In the genomic region with DNA sequence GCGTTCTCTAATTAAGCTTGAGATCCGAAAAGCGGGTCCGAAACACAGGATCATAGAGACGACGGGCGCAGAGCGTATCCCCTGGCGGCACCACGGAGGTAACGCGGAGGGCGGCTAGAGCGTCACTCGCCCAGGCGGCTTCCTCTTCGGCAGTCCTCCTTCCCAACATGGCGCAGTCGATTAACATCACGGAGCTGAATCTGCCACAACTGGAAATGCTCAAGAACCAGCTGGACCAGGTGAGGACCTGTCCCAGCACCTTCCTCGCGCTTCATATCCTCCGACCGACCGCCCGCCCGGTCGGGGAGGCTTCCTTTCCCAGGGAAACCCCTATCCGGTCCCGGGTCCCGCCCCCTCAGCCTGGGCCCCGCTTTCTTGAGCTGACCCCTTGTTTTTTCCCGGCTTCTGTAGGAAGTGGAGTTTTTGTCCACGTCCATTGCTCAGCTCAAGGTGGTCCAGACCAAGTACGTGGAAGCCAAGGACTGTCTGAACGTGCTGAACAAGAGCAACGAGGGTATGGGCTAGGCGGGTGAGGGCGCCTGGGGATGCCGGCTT, we compare ENCODE assay signal across 8 mouse cellular contexts. TPM values are rescaled to one million over a fixed set of nuclear protein-coding genes. Genes with fewer than 3 reads are reported as not detected.
A peak's percentile ranks its signal among the peaks of the same experiment; 100 is the strongest.
DNase-seq lines count a peak whose midpoint lies in the region; ATAC-seq and TF ChIP-seq lines count a peak whose summit lies in the region.

A gene (plus strand): TSS at position 95 of the 555 bp plus-strand sequence.

- H3K27ac ChIP-seq in embryonic fibroblast, embryonic 13.5 days (ENCODE audit: insufficient read depth, low read length) = peak within 1 kb of the TSS; percentile 73; the same call in 1 of the 2 replicates
- H3K27ac ChIP-seq in limb, embryonic 14.5 days (replicated peaks; ENCODE audit: low read depth, low read length) = peak within 1 kb of the TSS; percentile 71
- H3K27ac ChIP-seq in midbrain, embryonic 16.5 days (ENCODE audit: low read length) = peak within 1 kb of the TSS; percentile 77
- peak within 1 kb of the TSS; percentile 67; the same call in 1 of the 2 replicates for H3K27ac ChIP-seq in spleen, adult 2 months (ENCODE audit: insufficient read depth, low read length)

- H3K27me3 ChIP-seq in limb, embryonic 14.5 days (ENCODE audit: control insufficient read depth, insufficient read depth, low read length) = no peaks in the 10 kb centered on the region
- H3K27me3 ChIP-seq in midbrain, embryonic 16.5 days (ENCODE audit: control insufficient read depth, insufficient read depth, low read depth, low read length) = no peaks in the 10 kb centered on the region
- no peaks in the 10 kb centered on the region for H3K27me3 ChIP-seq in spleen, adult 2 months (ENCODE audit: control insufficient read depth, insufficient read depth, low read length)

- no peaks in the 10 kb centered on the region for H3K4me1 ChIP-seq in embryonic fibroblast, embryonic 13.5 days (ENCODE audit: control insufficient read depth, insufficient read depth, low read length)
- H3K4me1 ChIP-seq in limb, embryonic 14.5 days (ENCODE audit: control insufficient read depth, insufficient read depth, low read length) = 0 out of 2 replicates have a peak, but pooled peaks cover 4% of the 10 kb centered on the region
- peaks cover 14% of the 10 kb centered on the region for H3K4me1 ChIP-seq in midbrain, embryonic 16.5 days (ENCODE audit: control insufficient read depth, insufficient read depth, low read length)
- peaks cover 2% of the 10 kb centered on the region; the same call in 1 of the 2 replicates for H3K4me1 ChIP-seq in spleen, adult 2 months (ENCODE audit: control insufficient read depth, insufficient read depth, insufficient read length)

- under 1% methylated on average over 40 of the region's 40 CpGs for WGBS in limb, embryonic 14.5 days
- WGBS in midbrain, embryonic 16.5 days = under 1% methylated on average over 40 of the region's 40 CpGs
- under 1% methylated on average over 40 of the region's 40 CpGs for WGBS in spleen, adult 2 months

- H3K4me2 ChIP-seq in limb, embryonic 14.5 days (replicated peaks; ENCODE audit: low read depth, low read length, severe bottlenecking) = peak within 1 kb of the TSS; percentile 81
- H3K4me2 ChIP-seq in midbrain, embryonic 16.5 days (ENCODE audit: low read length) = peak within 1 kb of the TSS; percentile 86

- H3K9me3 ChIP-seq in limb, embryonic 14.5 days (ENCODE audit: control insufficient read depth, low read length) = no peaks in the 10 kb centered on the region
- no peaks in the 10 kb centered on the region for H3K9me3 ChIP-seq in midbrain, embryonic 16.5 days (replicated peaks; ENCODE audit: control insufficient read depth, low read length, poor library complexity, severe bottlenecking)

- H3K9ac ChIP-seq in limb, embryonic 14.5 days (ENCODE audit: low read depth, low read length, severe bottlenecking) = peak within 1 kb of the TSS; percentile 74
- H3K9ac ChIP-seq in midbrain, embryonic 16.5 days (ENCODE audit: low read depth, low read length) = peak within 1 kb of the TSS; percentile 78

- peak within 1 kb of the TSS; percentile 86 for H3K4me3 ChIP-seq in embryonic fibroblast, embryonic 13.5 days (ENCODE audit: insufficient read depth, low read length)
- peak within 1 kb of the TSS; percentile 76 for H3K4me3 ChIP-seq in limb, embryonic 14.5 days (replicated peaks; ENCODE audit: low read length)
- H3K4me3 ChIP-seq in midbrain, embryonic 16.5 days (ENCODE audit: low read depth, low read length) = peak within 1 kb of the TSS; percentile 88
- H3K4me3 ChIP-seq in spleen, adult 2 months (ENCODE audit: extremely low read depth, insufficient read depth, insufficient read length) = peak within 1 kb of the TSS; percentile 84

- H3K36me3 ChIP-seq in limb, embryonic 14.5 days (ENCODE audit: control insufficient read depth, insufficient read depth, low read length) = peaks cover 61% of the 10 kb centered on the region
- H3K36me3 ChIP-seq in midbrain, embryonic 16.5 days (ENCODE audit: control insufficient read depth, insufficient read depth, low read length) = peaks cover 4% of the 10 kb centered on the region
- H3K36me3 ChIP-seq in spleen, adult 2 months (ENCODE audit: control insufficient read depth, insufficient read depth, low read length) = peaks cover 5% of the 10 kb centered on the region; the same call in 1 of the 2 replicates

- peak; percentile 87 for DNase-seq in B cell, adult 2 months
- DNase-seq in brain, adult 2 months (ENCODE audit: low read depth, low spot score) = peak; percentile 96
- DNase-seq in heart, adult 9 months (ENCODE audit: low spot score in 2 of 2) = peak; percentile 83 to 88
- peak; percentile 89 for DNase-seq in kidney, adult 9 months
- peak; percentile 83 for DNase-seq in limb, embryonic 14.5 days (ENCODE audit: low spot score)
- peak; percentile 73 to 87 for DNase-seq in spleen, adult 2 months (ENCODE audit: low read depth in 1 of 2, low spot score in 2 of 2)

- peak; percentile 92 for ATAC-seq in limb, embryonic 14.5 days (ENCODE audit: low FRiP score, low read depth)
- peak; percentile 93 for ATAC-seq in midbrain, embryonic 16.5 days

- TF ChIP-seq CTCF in embryonic fibroblast, embryonic 13.5 days (IDR thresholded peaks at IDR 0.05; ENCODE audit: borderline replicate concordance, insufficient read depth, low read length) = no peak
- TF ChIP-seq CTCF in spleen, adult 2 months (IDR thresholded peaks at IDR 0.05; ENCODE audit: extremely low read depth, insufficient read depth, insufficient read length, insufficient replicate concordance) = 0 out of 2 replicates have a peak, but pooled peaks have one; percentile 25

- TF ChIP-seq POLR2A in embryonic fibroblast, embryonic 13.5 days (IDR thresholded peaks at IDR 0.05; ENCODE audit: low read depth, low read length) = peak; percentile 70
- 0 out of 2 replicates have a peak, but pooled peaks have one; percentile 39 for TF ChIP-seq POLR2A in limb, embryonic 14.5 days (IDR thresholded peaks at IDR 0.05; ENCODE audit: borderline replicate concordance, extremely low read depth, insufficient read depth, insufficient read length)
- TF ChIP-seq POLR2A in spleen, adult 2 months (IDR thresholded peaks at IDR 0.05; ENCODE audit: low read depth, low read length) = peak; percentile 31; the same call in 1 of the 2 replicates

RNA-seq across cellular contexts. Expression of the gene that starts here (rescaled TPM):
- polyA plus RNA-seq in embryonic fibroblast, embryonic 13.5 days (2011; ENCODE audit: insufficient read length, low read depth, missing spikeins) = 239 and 257 TPM in 2 replicates
- 177 and 331 TPM in 2 replicates for polyA plus RNA-seq in limb, embryonic 14.5 days (2012; rRNA removed)
- polyA plus RNA-seq in limb, embryonic 14.5 days (2014; fragmentation: Nextera tagmentation; extraction: Ambion mirVana) = 527 and 545 TPM in 2 replicates
- polyA plus RNA-seq in midbrain, embryonic 16.5 days (2015; fragmentation: Nextera tagmentation; extraction: Ambion mirVana) = 479 TPM in 2 replicates
- 51.9 and 63.6 TPM in 2 replicates for polyA plus RNA-seq in spleen, adult 2 months (2012; rRNA removed)

Comparison
In these comparisons a context has a peak if more than half of its experiments do, and no peak if none do; other contexts are left out.
1. Peak in every context shown above with its lines: DNase-seq, ATAC-seq, H3K4me3 ChIP-seq and H3K27ac ChIP-seq.